Mouse (Mus musculus) myocyte (in vitro differentiated cells): ENCODE results near the gene Palm3.

Source experiments
- MAX ChIP-seq: IDR thresholded peaks from one replicate; pipeline ENCODE4 v1.6.1; 2011; ENCODE audit warnings: low read depth, mild to moderate bottlenecking, control low read depth
- POLR2A ChIP-seq: IDR thresholded peaks from one replicate; pipeline ENCODE4 v1.6.1; 2011; ENCODE audit warnings: low read depth, mild to moderate bottlenecking, control low read depth, moderate library complexity; ENCODE audit not compliant: insufficient read length
- TCF12 ChIP-seq: IDR thresholded peaks from one replicate; pipeline ENCODE4 v1.6.1; 2011; ENCODE audit warnings: mild to moderate bottlenecking, control low read depth; ENCODE audit not compliant: poor library complexity, insufficient read depth, severe bottlenecking

- no peak for TF ChIP-seq POLR2A
- TF ChIP-seq TCF12: no peak
- TF ChIP-seq MAX: no peak
Measured at GRCm38 (mm10) chr8:84071921-84072320, 50.6 kb downstream of the Palm3 start.
